Mouse (Mus musculus) right cerebral cortex, postnatal 10 days (tissue): Measurements from ENCODE around the gene Slc7a7.
"Not testable (repeated sequence)": the region's sequence is repeated elsewhere in the genome, so short reads cannot be mapped to it uniquely, and the experiment has no call there.

Source experiments
- DNase-seq, 2 experiments: peaks; one replicate each; pipeline ENCODE4 v3.0.0; 2021; ENCODE audit warnings: low spot score in 2 of 2

The Slc7a7 gene

GRCm38 (mm10) chr14:54377166-54377565 is 40.4 kb downstream of the Slc7a7 start:
- no peak for DNase-seq

DNA sequence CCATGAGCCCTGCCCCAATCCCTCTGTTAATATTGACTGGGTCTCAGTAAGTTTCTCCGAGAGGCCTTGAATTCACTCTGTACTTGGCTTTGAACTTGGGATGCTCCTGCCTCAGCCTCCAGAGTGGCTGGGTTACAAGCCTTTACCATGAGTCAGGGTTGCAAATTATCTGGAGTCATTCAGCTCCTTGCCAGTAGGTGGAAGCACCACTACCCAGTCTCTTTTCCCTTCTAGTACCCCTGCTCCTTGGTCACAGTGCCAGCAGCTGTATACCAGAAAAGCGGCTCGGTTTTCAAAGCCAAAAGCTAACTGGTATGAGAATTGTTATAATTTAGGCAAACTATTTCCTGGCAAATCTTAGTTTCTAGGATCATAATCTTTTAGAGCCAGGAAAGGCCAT is 41.7 kb downstream of the Slc7a7 start:
- DNase-seq, result peak in 1 of 2 experiments; percentile 49

GRCm38 (mm10) chr14:54372923-54373322 is 44.7 kb downstream of the Slc7a7 start:
- no peak for DNase-seq

- DNase-seq, result no peak
Observed at GRCm38 (mm10) chr14:54371460-54371859, 46.1 kb downstream of the Slc7a7 start.

GRCm38 (mm10) chr14:54370595-54370994 is 47.0 kb downstream of the Slc7a7 start:
- no peak for DNase-seq

- no peak for DNase-seq
Observed at GRCm38 (mm10) chr14:54369372-54369771, 48.2 kb downstream of the Slc7a7 start.

DNA sequence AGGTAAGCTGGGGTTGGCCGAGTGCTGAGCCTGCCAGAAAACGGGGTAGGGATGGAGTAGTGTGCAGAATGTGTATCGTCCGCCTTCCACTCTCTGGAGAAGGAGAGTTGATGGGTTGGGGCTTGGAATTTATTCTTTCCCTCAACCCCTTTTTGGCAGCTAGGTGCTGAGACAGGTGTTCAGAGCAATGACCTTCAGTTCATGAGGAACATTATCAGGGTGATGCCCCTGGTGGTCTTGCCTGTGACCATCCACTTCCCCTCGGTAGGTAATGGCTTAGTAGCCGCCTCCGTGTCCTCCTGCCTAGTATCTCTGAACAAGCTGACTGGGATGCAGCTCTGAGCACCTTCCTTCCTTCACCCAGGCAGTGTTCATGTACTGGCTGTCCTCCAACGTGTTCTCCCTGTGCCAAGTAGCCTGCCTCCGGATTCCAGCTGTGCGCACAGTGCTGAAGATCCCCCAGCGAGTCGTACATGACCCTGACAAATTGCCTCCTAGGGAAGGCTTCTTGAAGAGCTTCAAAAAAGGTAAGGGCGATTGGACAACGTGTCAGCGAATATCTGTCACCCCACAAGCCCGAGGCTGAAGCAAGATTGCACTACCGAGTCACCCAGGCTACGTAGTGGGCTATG is 50.0 kb downstream of the Slc7a7 start:
- DNase-seq, result no peak

DNA sequence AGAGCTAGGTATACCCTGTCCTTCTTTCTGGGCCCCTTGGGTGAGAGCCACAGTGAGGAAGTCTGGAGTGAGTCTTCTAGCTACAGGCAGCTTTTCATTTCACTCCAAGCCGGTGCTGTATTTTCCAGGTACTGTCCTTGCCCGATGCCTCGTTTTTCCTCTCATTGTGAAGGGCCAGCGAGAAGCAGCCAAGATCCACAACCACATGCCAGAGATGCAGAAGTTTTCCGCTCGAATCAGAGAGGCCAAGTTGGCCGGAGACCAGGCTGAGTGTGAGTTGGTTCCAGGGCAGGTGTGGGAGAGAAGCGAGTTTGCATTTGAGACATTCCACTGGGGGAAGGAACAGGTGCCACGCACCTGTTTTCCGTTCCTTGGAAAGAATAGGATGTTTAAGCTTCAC is 51.0 kb downstream of the Slc7a7 start:
- no peak for DNase-seq

GRCm38 (mm10) chr14:54365026-54365645 is 52.4 kb downstream of the Slc7a7 start:
- no peak for DNase-seq

DNA sequence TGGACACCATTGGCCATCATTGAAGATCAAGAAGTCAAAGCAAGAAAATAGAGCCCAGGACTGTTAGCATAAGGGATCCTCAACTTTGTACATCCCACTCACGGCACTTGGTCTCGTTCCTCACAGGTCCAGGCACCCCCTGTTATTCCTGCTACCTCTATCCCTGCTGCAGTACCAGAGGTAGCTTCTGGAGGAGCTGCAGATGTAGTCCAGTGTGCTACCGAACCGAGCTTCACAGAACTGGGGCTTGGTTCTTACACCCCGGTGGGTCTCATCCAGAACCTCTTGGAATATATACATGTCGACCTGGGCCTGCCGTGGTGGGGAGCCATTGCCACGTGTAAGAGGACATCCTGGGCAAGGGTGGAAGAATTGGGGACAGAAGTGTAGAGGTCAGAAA is 54.4 kb downstream of the Slc7a7 start:
- no peak for DNase-seq

GRCm38 (mm10) chr14:54360577-54361340 is 56.8 kb downstream of the Slc7a7 start, which contains the start of gene Oxa1l:
Gene Oxa1l, plus strand, starts transcription at chr14:54360834.
- DNase-seq, result peak; percentile 96 to 98

GRCm38 (mm10) chr14:54354406-54354805 is 63.2 kb downstream of the Slc7a7 start:
- no peak for DNase-seq

DNA sequence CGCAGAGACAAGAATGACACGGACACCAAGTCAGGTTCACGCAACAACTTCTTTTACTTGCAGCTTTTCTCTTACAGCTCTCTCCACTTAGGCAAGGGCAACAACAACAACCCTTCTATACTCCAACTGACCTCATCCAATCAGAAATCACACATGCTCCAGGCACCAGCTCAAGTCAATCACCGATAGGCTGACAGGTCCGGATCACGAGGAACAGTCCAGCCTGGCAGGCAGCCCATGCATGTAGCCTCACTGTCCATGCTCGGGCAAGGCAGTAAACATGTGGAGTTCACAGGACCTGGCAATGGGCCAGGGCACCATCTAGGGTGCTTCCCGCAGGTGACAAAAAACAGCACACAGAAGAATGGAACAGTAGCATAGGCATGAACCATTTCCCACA is 65.3 kb downstream of the Slc7a7 start:
- DNase-seq, result no peak

GRCm38 (mm10) chr14:54350773-54351541 is 66.6 kb downstream of the Slc7a7 start:
- not testable (repeated sequence) for DNase-seq

DNA sequence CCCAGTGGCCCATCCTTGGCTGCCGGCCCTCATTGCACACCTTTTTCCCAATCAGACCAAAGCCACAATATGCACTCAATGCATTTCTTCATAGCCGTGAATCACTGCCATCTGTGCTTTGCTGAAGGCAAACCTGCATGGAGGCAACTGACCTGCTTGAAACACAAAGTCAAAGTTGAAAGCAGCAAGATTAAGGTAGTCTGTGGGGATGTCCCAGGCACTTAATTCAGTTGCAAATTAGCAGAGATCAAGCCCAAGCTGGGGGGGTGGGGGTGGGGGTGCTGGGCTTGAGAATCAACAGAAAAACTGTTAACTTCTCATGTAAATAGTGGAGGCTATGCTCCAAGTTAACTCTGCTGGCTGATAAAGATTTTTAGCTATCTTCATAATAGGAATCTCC is 75.8 kb downstream of the Slc7a7 start:
- DNase-seq, result not testable (repeated sequence)

DNA sequence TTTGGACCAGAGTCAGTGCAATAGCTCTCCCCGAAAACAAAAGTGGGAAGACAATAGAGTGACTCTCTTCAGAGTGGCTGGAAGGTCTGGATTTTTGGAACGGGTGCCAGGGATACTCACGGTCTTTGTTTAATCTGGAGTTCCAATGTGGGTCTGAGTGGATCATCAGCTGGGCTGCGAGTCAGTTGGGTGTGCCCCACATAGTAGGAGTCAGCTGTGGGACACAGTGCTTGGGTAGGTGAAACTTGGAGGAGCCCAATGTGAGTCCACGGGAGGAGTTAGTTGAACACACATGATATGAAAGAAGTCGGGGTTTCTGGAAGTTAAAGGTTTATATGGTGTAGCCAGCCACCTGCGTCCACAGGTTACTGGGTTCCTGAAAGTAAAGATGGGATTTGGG is 76.7 kb downstream of the Slc7a7 start:
- no peak for DNase-seq

DNA sequence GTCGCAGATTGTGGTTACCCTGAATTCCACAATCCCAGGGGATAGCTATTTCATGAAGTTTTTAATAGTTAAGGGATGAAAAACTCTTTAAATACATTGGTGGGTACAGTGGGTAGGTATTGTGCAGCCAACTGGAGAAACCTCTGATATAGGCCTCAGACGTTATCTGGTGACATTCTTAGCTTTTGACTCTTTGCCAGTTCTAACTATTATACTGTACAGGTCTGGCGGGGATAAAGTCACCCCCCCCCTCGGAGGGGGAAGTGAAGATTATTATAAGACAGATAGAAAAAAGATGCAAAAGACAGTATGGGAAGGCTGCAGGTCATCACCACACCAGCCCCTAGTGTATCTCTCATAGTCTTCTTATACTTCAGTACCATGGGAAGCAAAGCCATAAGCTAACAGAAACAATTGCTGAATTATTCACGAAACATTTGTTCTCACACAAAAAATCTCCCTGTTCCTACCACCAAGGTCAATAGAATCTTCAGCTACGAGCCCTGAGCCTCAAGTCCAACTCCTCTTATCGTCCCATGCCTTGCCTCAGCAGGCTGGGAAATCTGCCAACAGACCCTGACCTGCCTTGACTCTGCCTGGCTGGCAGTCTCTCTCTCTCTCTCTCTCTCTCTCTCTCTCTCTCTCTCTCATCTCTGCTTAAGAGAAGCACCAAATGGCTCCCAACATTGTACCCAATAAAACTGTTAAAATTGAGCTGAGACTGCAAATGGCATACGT is 84.0 kb downstream of the Slc7a7 start:
- no peak for DNase-seq

- DNase-seq, result no peak
Observed at GRCm38 (mm10) chr14:54332176-54333074, 85.2 kb downstream of the Slc7a7 start.

DNA sequence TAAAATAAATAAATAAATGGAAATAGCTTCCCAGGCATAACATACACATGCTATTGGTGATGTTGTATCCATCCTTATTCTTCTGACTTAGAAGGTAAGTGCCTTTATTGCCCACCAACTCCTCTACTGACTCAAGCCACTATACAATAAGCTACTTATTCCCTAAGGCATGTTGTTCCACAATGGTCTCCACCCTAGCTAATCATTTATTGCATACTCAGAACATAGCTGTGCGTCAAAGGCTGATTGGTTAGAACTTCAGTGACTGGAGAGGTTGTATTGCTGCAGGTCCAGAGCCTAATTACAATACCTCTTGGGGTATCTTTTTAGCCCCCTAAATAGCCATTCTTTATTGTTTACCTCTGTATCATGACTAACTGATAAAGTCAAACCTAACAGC is 86.4 kb downstream of the Slc7a7 start:
- DNase-seq, result no peak

GRCm38 (mm10) chr14:54329201-54329600 is 88.4 kb downstream of the Slc7a7 start:
- DNase-seq, result no peak
